Mouse (Mus musculus) heart, embryonic 12.5 days (tissue): ENCODE results near the gene Hecw2. TPM values are rescaled to one million over a fixed set of nuclear protein-coding genes. Genes with fewer than 3 reads are reported as not detected.

Experiments used
- ATAC-seq: fragments of 200-750 bp; cut with Nextera tagmentation; 2 replicates; pipeline ENCODE4 v1.8.0; 2017; ENCODE audit warnings: moderate TSS enrichment, moderate library complexity; ENCODE audit not compliant: insufficient number of reproducible peaks, low FRiP score
- H3K27ac ChIP-seq: fragments of 300-500 bp; sonication (generic); 2 replicates; pipeline ENCODE4 v1.5.1; 2016; ENCODE audit warnings: mild to moderate bottlenecking, moderate library complexity; ENCODE audit not compliant: poor library complexity, severe bottlenecking
- H3K27me3 ChIP-seq: fragments of 300-500 bp; sonication (generic); replicated peaks from 2 replicates; pipeline ENCODE4 v1.6.1; 2016; ENCODE audit warnings: mild to moderate bottlenecking, moderate library complexity
- H3K36me3 ChIP-seq: fragments of 300-500 bp; sonication (generic); 2 replicates; pipeline ENCODE4 v1.6.1; 2016; ENCODE audit warnings: mild to moderate bottlenecking, moderate library complexity
- H3K4me1 ChIP-seq: fragments of 300-500 bp; sonication (generic); replicated peaks from 2 replicates; pipeline ENCODE4 v1.6.1; 2016; ENCODE audit warnings: mild to moderate bottlenecking
- H3K4me2 ChIP-seq: fragments of 300-500 bp; sonication (generic); 2 replicates; pipeline ENCODE4 v1.6.1; 2016; ENCODE audit warnings: mild to moderate bottlenecking, moderate library complexity
- H3K4me3 ChIP-seq: fragments of 300-500 bp; sonication (generic); 2 replicates; pipeline ENCODE4 v1.5.1; 2016; ENCODE audit warnings: mild to moderate bottlenecking
- H3K9ac ChIP-seq: fragments of 300-500 bp; sonication (generic); 2 replicates; pipeline ENCODE4 v1.6.1; 2016; ENCODE audit warnings: mild to moderate bottlenecking, moderate library complexity
- H3K9me3 ChIP-seq: fragments of 300-500 bp; sonication (generic); replicated peaks from 2 replicates; pipeline ENCODE4 v1.6.1; 2016; ENCODE audit warnings: mild to moderate bottlenecking, moderate library complexity
- WGBS: fragments of 180-500 bp; shearing (Covaris S2); methylation state at CpG from one replicate; pipeline ENCODE4 v1.1.7; 2016; 5-methylcytosine and 5-hydroxymethylcytosine counted together
- polyA plus RNA-seq: library from polyadenylated mRNA; unstranded; fragments of >200 nt; fragmentation: Nextera tagmentation; extraction: Ambion mirVana; gene quantifications from 2 replicates; pipeline ENCODE4 v1.2.1, GENCODE M21; 2016

Gene Hecw2
- polyA plus RNA-seq, 1 experiment from 2014 or later = 8.2 TPM

DNA sequence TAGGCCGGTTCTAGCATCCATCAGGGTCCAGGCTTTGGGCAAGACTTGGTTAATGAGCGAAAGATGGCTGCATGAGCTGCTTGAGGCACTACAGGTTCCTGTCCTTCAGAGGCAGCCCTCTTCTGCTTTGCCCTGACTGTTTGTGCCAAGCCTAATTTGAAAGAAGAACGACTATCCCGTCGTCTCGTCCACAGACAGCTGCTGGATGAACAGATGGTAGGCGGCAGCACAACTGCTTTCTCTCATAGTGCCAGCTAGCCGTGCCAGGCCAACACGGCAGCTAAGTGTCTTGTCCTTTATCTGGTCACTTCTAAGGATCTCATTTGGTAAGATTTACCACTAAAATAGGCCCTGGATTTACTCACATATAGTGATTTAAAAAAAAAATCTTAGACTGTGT lies 365.9 kb downstream of the Hecw2 start:
- ATAC-seq = no peak
- H3K36me3 ChIP-seq = peaks cover 19% of the 10 kb centered on the region
- H3K4me3 ChIP-seq = no peak overlapping the region
- H3K4me2 ChIP-seq = no peak overlapping the region
- no peak overlapping the region for H3K9ac ChIP-seq
- H3K4me1 ChIP-seq = peaks cover 11% of the 10 kb centered on the region
- H3K27me3 ChIP-seq = no peaks in the 10 kb centered on the region
- no peak overlapping the region for H3K27ac ChIP-seq
- H3K9me3 ChIP-seq = no peaks in the 10 kb centered on the region
- 77% methylated on average over 9 of the region's 9 CpGs for WGBS

GRCm38 (mm10) chr1:53824446-53825337 lies 370.3 kb downstream of the Hecw2 start:
- Histone ChIP-seq H3K27me3 (no peaks in the 10 kb centered on the region), H3K9ac (no peak overlapping the region), H3K36me3 (peaks cover 15% of the 10 kb centered on the region), H3K4me3 (no peak overlapping the region), H3K27ac (no peak overlapping the region), H3K4me1 (peaks cover 22% of the 10 kb centered on the region), H3K9me3 (no peaks in the 10 kb centered on the region), H3K4me2 (0 out of 2 replicates have a peak overlapping the region, but pooled peaks have one; percentile 59)
- WGBS = 72% methylated on average over 9 of the region's 9 CpGs
- ATAC-seq = no peak

- peaks cover 18% of the 10 kb centered on the region for H3K36me3 ChIP-seq
- no peaks in the 10 kb centered on the region for H3K9me3 ChIP-seq
- ATAC-seq = no peak
- peaks cover 22% of the 10 kb centered on the region for H3K4me1 ChIP-seq
- 7% methylated on average over 10 of the region's 10 CpGs for WGBS
- no peak overlapping the region for H3K27ac ChIP-seq
- 0 out of 2 replicates have a peak overlapping the region, but pooled peaks have one; percentile 25 for H3K9ac ChIP-seq
- H3K4me2 ChIP-seq = peak overlapping the region; percentile 59
- H3K27me3 ChIP-seq = no peaks in the 10 kb centered on the region
- H3K4me3 ChIP-seq = peak overlapping the region; percentile 11
These were observed 371.1 kb downstream of the Hecw2 start for GRCm38 (mm10) chr1:53823687-53824445.

DNA sequence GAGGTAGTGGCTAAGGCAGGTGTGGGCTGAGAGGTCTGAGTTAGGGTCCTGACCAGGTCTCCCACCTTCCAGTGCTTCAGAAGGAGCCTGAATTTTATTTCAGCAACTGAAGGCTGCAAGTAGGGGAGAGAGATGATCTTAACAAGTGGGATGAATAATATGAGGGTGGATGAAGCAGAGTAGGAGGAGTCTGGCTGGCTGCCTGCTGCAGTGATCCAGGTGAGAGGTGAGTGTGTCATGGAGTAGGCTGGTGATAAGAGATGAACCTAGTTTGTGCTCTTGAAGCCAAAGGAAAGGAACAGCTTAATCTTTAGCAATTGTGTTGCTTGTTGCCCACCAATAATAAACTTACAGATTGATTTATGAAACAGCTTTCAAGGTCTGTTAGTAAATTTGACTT lies 373.0 kb downstream of the Hecw2 start:
- peaks cover 22% of the 10 kb centered on the region for H3K4me1 ChIP-seq
- H3K4me2 ChIP-seq = no peak overlapping the region
- peaks cover 15% of the 10 kb centered on the region for H3K36me3 ChIP-seq
- H3K27ac ChIP-seq = no peak overlapping the region
- no peak overlapping the region for H3K4me3 ChIP-seq
- no peaks in the 10 kb centered on the region for H3K9me3 ChIP-seq
- no peaks in the 10 kb centered on the region for H3K27me3 ChIP-seq
- ATAC-seq = no peak
- H3K9ac ChIP-seq = no peak overlapping the region

GRCm38 (mm10) chr1:53820041-53820632 lies 374.8 kb downstream of the Hecw2 start:
- H3K4me3 ChIP-seq = no peak overlapping the region
- no peaks in the 10 kb centered on the region for H3K9me3 ChIP-seq
- H3K27me3 ChIP-seq = no peaks in the 10 kb centered on the region
- H3K9ac ChIP-seq = no peak overlapping the region
- H3K36me3 ChIP-seq = peaks cover 11% of the 10 kb centered on the region
- H3K27ac ChIP-seq = no peak overlapping the region
- no peak overlapping the region for H3K4me2 ChIP-seq
- no peak for ATAC-seq
- WGBS = 79% methylated on average over 5 of the region's 5 CpGs
- peaks cover 19% of the 10 kb centered on the region for H3K4me1 ChIP-seq

GRCm38 (mm10) chr1:53818072-53818862 lies 376.7 kb downstream of the Hecw2 start:
- no peak overlapping the region for H3K4me3 ChIP-seq
- ATAC-seq = no peak
- H3K4me1 ChIP-seq = 0 out of 2 replicates have a peak, but pooled peaks cover 3% of the 10 kb centered on the region
- H3K36me3 ChIP-seq = peaks cover 12% of the 10 kb centered on the region
- H3K27ac ChIP-seq = no peak overlapping the region
- no peaks in the 10 kb centered on the region for H3K27me3 ChIP-seq
- H3K9ac ChIP-seq = no peak overlapping the region
- no peak overlapping the region for H3K4me2 ChIP-seq
- no peaks in the 10 kb centered on the region for H3K9me3 ChIP-seq
- WGBS = 48% methylated on average over 3 of the region's 3 CpGs

DNA sequence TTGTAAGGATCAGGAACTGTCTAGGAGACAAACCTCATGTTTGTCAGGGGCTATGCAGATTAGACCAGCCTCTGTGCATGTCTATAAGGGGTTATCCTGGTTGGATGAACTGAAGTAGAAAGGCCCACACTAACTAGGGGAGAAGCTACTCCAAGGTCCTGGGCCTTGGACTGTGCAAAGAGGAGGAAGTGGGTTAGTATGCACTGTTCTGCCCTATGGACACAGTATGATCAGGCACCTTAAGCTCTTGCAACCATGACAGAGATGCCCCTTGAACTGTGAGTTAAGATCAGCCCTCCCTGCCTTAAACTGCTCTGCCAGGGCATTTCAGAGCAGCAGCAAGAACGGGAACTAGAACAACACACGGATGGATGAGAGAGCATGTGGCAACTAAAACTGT lies 378.6 kb downstream of the Hecw2 start:
- no peak for ATAC-seq
- peaks cover 14% of the 10 kb centered on the region; the same call in 1 of the 2 replicates for H3K36me3 ChIP-seq
- no peaks in the 10 kb centered on the region for H3K4me1 ChIP-seq
- 78% methylated on average over 2 of the region's 2 CpGs for WGBS
- no peak overlapping the region for H3K4me3 ChIP-seq
- H3K27ac ChIP-seq = no peak overlapping the region
- no peaks in the 10 kb centered on the region for H3K27me3 ChIP-seq
- no peak overlapping the region for H3K4me2 ChIP-seq
- no peaks in the 10 kb centered on the region for H3K9me3 ChIP-seq
- no peak overlapping the region for H3K9ac ChIP-seq

DNA sequence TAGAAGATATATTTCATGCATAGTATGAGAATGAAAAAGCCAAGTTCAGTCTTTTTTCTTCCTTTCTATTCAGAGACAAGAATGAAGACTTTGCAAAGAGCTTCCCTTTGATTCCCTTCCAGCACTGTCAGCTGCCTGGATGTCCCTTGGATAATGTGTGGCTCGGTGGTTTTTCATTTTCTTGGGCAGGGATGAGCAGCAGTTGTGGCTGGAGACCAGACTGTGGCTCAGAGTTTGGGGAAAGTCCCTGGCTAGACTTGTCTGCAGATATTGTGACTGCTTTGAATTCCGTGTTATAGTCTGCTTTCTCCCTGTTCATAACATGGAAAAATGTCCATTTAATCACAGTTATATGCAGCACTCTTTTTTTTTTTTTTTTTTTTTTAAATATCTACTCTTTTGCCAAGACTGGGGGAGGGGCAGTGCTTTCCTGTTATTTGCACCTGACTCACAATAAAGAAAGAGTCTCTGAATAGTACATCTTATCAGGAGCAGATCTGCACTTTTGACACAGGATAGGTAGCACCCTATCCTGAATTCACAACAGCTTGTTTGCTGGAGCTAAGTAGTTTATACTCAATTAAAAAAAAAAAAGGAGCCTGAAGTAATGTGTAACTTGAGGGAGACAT lies 380.8 kb downstream of the Hecw2 start:
- WGBS = 73% methylated on average over 2 of the region's 2 CpGs

GRCm38 (mm10) chr1:53811919-53812318 lies 383.0 kb downstream of the Hecw2 start:
- Histone ChIP-seq H3K9ac (no peak overlapping the region), H3K4me3 (no peak overlapping the region), H3K4me1 (no peaks in the 10 kb centered on the region), H3K27me3 (no peaks in the 10 kb centered on the region), H3K36me3 (peaks cover 7% of the 10 kb centered on the region; the same call in 1 of the 2 replicates), H3K9me3 (no peaks in the 10 kb centered on the region), H3K4me2 (no peak overlapping the region), H3K27ac (no peak overlapping the region)
- 78% methylated on average over 4 of the region's 4 CpGs for WGBS
- no peak for ATAC-seq

More for the DNA sequence above, 380.8 kb downstream of the Hecw2 start:
- ATAC-seq = no peak
- Histone ChIP-seq H3K27ac (no peak overlapping the region), H3K4me2 (no peak overlapping the region), H3K4me1 (no peaks in the 10 kb centered on the region), H3K9ac (no peak overlapping the region), H3K4me3 (no peak overlapping the region), H3K27me3 (no peaks in the 10 kb centered on the region), H3K9me3 (no peaks in the 10 kb centered on the region), H3K36me3 (peaks cover 7% of the 10 kb centered on the region; the same call in 1 of the 2 replicates)

DNA sequence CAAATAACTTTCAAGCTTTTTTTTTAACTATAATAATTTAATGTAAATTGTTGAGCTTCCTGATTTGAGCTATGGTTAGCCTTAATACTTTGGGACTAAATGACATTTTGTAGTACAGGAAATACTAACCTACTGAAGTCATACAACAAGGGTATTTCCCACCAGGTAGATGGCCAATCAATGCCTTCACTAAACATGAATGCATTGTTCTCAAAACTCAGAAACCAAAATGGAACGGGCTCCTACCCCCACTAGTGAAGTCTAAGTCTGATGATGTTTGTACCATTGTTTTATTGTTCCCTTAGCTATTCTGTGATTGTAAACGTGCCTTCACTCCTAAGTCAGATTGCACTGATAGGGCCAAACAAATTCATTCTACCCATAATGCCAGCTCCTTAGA lies 386.7 kb downstream of the Hecw2 start:
- Histone ChIP-seq H3K9ac (no peak overlapping the region), H3K9me3 (no peaks in the 10 kb centered on the region), H3K27me3 (no peaks in the 10 kb centered on the region), H3K36me3 (peaks cover 7% of the 10 kb centered on the region; the same call in 1 of the 2 replicates), H3K4me3 (no peak overlapping the region), H3K4me2 (no peak overlapping the region), H3K27ac (no peak overlapping the region), H3K4me1 (no peaks in the 10 kb centered on the region)
- ATAC-seq = no peak
- 78% methylated on average over 2 of the region's 2 CpGs for WGBS
